Comparison of ENCODE assay signal across 26 mouse cellular contexts in genomic region chr13:73792176-73792575, GRCm38 (mm10). TPM values are rescaled to one million over a fixed set of nuclear protein-coding genes. Genes with fewer than 3 reads are reported as not detected.
A peak's percentile ranks its signal among the peaks of the same experiment; 100 is the strongest.
DNase-seq lines count a peak whose midpoint lies in the region; ATAC-seq and TF ChIP-seq lines count a peak whose summit lies in the region.
"Had no signal": no experiment of that assay in that cellular context is flagged by ENCODE, and none has a peak within 500 bp of the region (broad histone marks: within the 10 kb centered on the region; RNA-seq: fewer than 3 reads in every experiment).

No protein-coding gene starts in this region.

- intact Hi-C loops in heart, adult 2 months (cut with DNase I): no loop called here
- intact Hi-C loops in gastrocnemius, postnatal 36 days (cut with DNase I): no loop called here

- H3K36me3 ChIP-seq in heart, adult 2 months (ENCODE audit: control insufficient read depth, insufficient read depth, low read length): peaks cover 2% of the 10 kb centered on the region; the same call in 1 of the 2 replicates
- H3K36me3 ChIP-seq in heart, embryonic 12.5 days: peaks cover 96% of the 10 kb centered on the region
- H3K36me3 ChIP-seq in liver, embryonic 11.5 days (ENCODE audit: control insufficient read depth, insufficient read depth, low read length): peaks cover 37% of the 10 kb centered on the region
- H3K36me3 ChIP-seq in hindbrain, embryonic 16.5 days (ENCODE audit: control insufficient read depth, insufficient read depth, low read length): peaks cover 2% of the 10 kb centered on the region; the same call in 1 of the 2 replicates
- H3K36me3 ChIP-seq: hindbrain, embryonic 15.5 days had no signal

- no peak for ATAC-seq in heart, embryonic 12.5 days (ENCODE audit: insufficient number of reproducible peaks, low FRiP score)
- ATAC-seq in liver, embryonic 11.5 days (replicated peaks; ENCODE audit: low FRiP score): no peak
- no peak for ATAC-seq in hindbrain, embryonic 16.5 days
- ATAC-seq: forebrain, embryonic 15.5 days; intestine, embryonic 16.5 days; liver, embryonic 12.5 days; midbrain, embryonic 16.5 days had no signal

- no peaks in the 10 kb centered on the region for H3K27me3 ChIP-seq in heart, adult 2 months (ENCODE audit: control insufficient read depth, insufficient read depth, low read length)
- no peaks in the 10 kb centered on the region for H3K27me3 ChIP-seq in heart, embryonic 12.5 days (replicated peaks)
- H3K27me3 ChIP-seq in liver, embryonic 11.5 days (replicated peaks; ENCODE audit: control insufficient read depth, insufficient read depth, low read length): no peaks in the 10 kb centered on the region
- H3K27me3 ChIP-seq in hindbrain, embryonic 16.5 days (replicated peaks; ENCODE audit: control insufficient read depth, insufficient read depth, low read length): no peaks in the 10 kb centered on the region
- H3K27me3 ChIP-seq: embryonic facial prominence, embryonic 15.5 days; forebrain, embryonic 15.5 days; heart, embryonic 15.5 days; hindbrain, embryonic 15.5 days; limb, embryonic 12.5 days; liver, embryonic 12.5 days had no signal

- no peak for TF ChIP-seq POLR2A in heart, adult 2 months (IDR thresholded peaks at IDR 0.05; ENCODE audit: insufficient read depth, low read depth, low read length)

- no peaks in the 10 kb centered on the region for H3K79me2 ChIP-seq in heart, adult 2 months (replicated peaks; ENCODE audit: control insufficient read depth, insufficient read depth, low read length)

- 78% methylated on average over 4 of the region's 4 CpGs for WGBS in heart, adult 2 months
- WGBS in heart, embryonic 12.5 days: 92% methylated on average over 4 of the region's 4 CpGs
- WGBS in liver, embryonic 11.5 days: 95% methylated on average over 4 of the region's 4 CpGs
- 90% methylated on average over 4 of the region's 4 CpGs for WGBS in hindbrain, embryonic 16.5 days

- TF ChIP-seq CTCF in heart, adult 2 months (IDR thresholded peaks at IDR 0.05): no peak

- DNase-seq in adrenal gland, adult (ENCODE audit: inconsistent age in 2 of 2, low spot score in 1 of 2): peak; percentile 32 to 66
- no peak for DNase-seq in adrenal gland, adult 18-20 months (ENCODE audit: low spot score in 2 of 2)
- peak in 1 of 2 experiments; percentile 47 for DNase-seq in heart, adult 2 months
- DNase-seq in fibroblast of lung, adult 2 months (ENCODE audit: low read depth): peak; percentile 22
- DNase-seq in gastrocnemius, postnatal 36 days: peak; percentile 44 to 53
- DNase-seq in liver, embryonic 11.5 days (ENCODE audit: low spot score): no peak
- DNase-seq: cerebellum, adult 8-10 months; kidney, postnatal 25 days; layer of hippocampus, postnatal 36 days; lung, adult 18-20 months; lung, postnatal 10 days; thymus, postnatal 14 days had no signal

- H3K4me1 ChIP-seq in heart, adult 2 months (ENCODE audit: control insufficient read depth, insufficient read depth, low read length): no peaks in the 10 kb centered on the region
- H3K4me1 ChIP-seq in heart, embryonic 12.5 days (replicated peaks): no peaks in the 10 kb centered on the region
- H3K4me1 ChIP-seq in liver, embryonic 11.5 days (replicated peaks; ENCODE audit: control insufficient read depth, insufficient read depth, low read length): no peaks in the 10 kb centered on the region
- H3K4me1 ChIP-seq in hindbrain, embryonic 16.5 days (ENCODE audit: control insufficient read depth, insufficient read depth, low read depth, low read length): no peaks in the 10 kb centered on the region
- H3K4me1 ChIP-seq: embryonic facial prominence, embryonic 15.5 days; forebrain, embryonic 15.5 days; heart, embryonic 15.5 days; hindbrain, embryonic 15.5 days; limb, embryonic 12.5 days; liver, embryonic 12.5 days; midbrain, embryonic 10.5 days had no signal

- no peaks in the 10 kb centered on the region for H3K9me3 ChIP-seq in heart, embryonic 12.5 days (replicated peaks)
- H3K9me3 ChIP-seq in liver, embryonic 11.5 days (ENCODE audit: control insufficient read depth, low read length): no peaks in the 10 kb centered on the region
- H3K9me3 ChIP-seq in hindbrain, embryonic 16.5 days (ENCODE audit: control insufficient read depth, low read length): no peaks in the 10 kb centered on the region
- H3K9me3 ChIP-seq: embryonic facial prominence, embryonic 15.5 days; forebrain, embryonic 15.5 days; heart, embryonic 15.5 days; hindbrain, embryonic 15.5 days; limb, embryonic 12.5 days; liver, embryonic 12.5 days; midbrain, embryonic 10.5 days had no signal

- peak; percentile 30; the same call in 1 of the 2 replicates for TF ChIP-seq EP300 in heart, adult 2 months (IDR thresholded peaks at IDR 0.05; ENCODE audit: insufficient read depth, low read depth, low read length)

- H3K9ac ChIP-seq in heart, adult 2 months (ENCODE audit: low read depth, low read length): no peak overlapping the region
- H3K9ac ChIP-seq in heart, embryonic 12.5 days: no peak overlapping the region
- H3K9ac ChIP-seq in liver, embryonic 11.5 days (ENCODE audit: low read depth, low read length): no peak overlapping the region
- no peak overlapping the region for H3K9ac ChIP-seq in hindbrain, embryonic 16.5 days (ENCODE audit: low read depth, low read length)
- H3K9ac ChIP-seq: embryonic facial prominence, embryonic 15.5 days; forebrain, embryonic 15.5 days; heart, embryonic 15.5 days; hindbrain, embryonic 15.5 days; limb, embryonic 12.5 days; liver, embryonic 12.5 days had no signal

- no peak overlapping the region for H3K27ac ChIP-seq in heart, adult 2 months
- H3K27ac ChIP-seq in heart, embryonic 12.5 days (ENCODE audit: poor library complexity, severe bottlenecking): no peak overlapping the region
- H3K27ac ChIP-seq in liver, embryonic 11.5 days (ENCODE audit: low read depth, low read length): no peak overlapping the region
- H3K27ac ChIP-seq in hindbrain, embryonic 16.5 days (ENCODE audit: low read depth, low read length): no peak overlapping the region
- H3K27ac ChIP-seq: embryonic facial prominence, embryonic 15.5 days; forebrain, embryonic 15.5 days; heart, embryonic 15.5 days; hindbrain, embryonic 15.5 days; layer of hippocampus, adult 2 months; limb, embryonic 12.5 days; liver, embryonic 12.5 days; midbrain, embryonic 10.5 days had no signal

- H3K4me3 ChIP-seq in heart, adult 2 months: no peak overlapping the region
- no peak overlapping the region for H3K4me3 ChIP-seq in heart, embryonic 12.5 days
- H3K4me3 ChIP-seq in liver, embryonic 11.5 days (ENCODE audit: low read depth, low read length): no peak overlapping the region
- H3K4me3 ChIP-seq in hindbrain, embryonic 16.5 days (ENCODE audit: low read length): no peak overlapping the region
- H3K4me3 ChIP-seq: embryonic facial prominence, embryonic 15.5 days; forebrain, embryonic 15.5 days; heart, embryonic 15.5 days; hindbrain, embryonic 15.5 days; layer of hippocampus, adult 2 months; limb, embryonic 12.5 days; liver, embryonic 12.5 days; midbrain, embryonic 10.5 days had no signal

- H3K4me2 ChIP-seq in heart, embryonic 12.5 days: no peak overlapping the region
- no peak overlapping the region for H3K4me2 ChIP-seq in liver, embryonic 11.5 days
- no peak overlapping the region for H3K4me2 ChIP-seq in hindbrain, embryonic 16.5 days (ENCODE audit: low read length)
- H3K4me2 ChIP-seq: embryonic facial prominence, embryonic 15.5 days; forebrain, embryonic 15.5 days; heart, embryonic 15.5 days; hindbrain, embryonic 15.5 days; limb, embryonic 12.5 days; liver, embryonic 12.5 days had no signal

RNA-seq across cellular contexts. Expression of gene Nkd2, which starts 55.3 kb away (rescaled TPM):
- total RNA-seq in adrenal gland, adult 18-20 months (2021): 1 to 10 TPM; 1.4 to 1.8 TPM
- total RNA-seq in heart, adult 2 months (2021): 1 to 10 TPM; 1.2 to 2.3 TPM
- 1.9 and 2.3 TPM in 2 replicates for polyA plus RNA-seq in heart, adult 2 months (2012; rRNA removed)
- 4.9 and 5.5 TPM in 2 replicates for polyA plus RNA-seq in heart, embryonic 12.5 days (2016; fragmentation: Nextera tagmentation; extraction: Ambion mirVana)
- total RNA-seq in gastrocnemius, postnatal 36 days (2021): 1 to 10 TPM; 1.1 to 1.6 TPM
- polyA plus RNA-seq in liver, embryonic 11.5 days (2014; fragmentation: Nextera tagmentation; extraction: Ambion mirVana): 0.81 and 1.4 TPM in 2 replicates
- polyA plus RNA-seq in hindbrain, embryonic 16.5 days (2015; fragmentation: Nextera tagmentation; extraction: Ambion mirVana): 16.9 and 18.2 TPM in 2 replicates
- total RNA-seq: common myeloid progenitor, adult 5-6 weeks; hematopoietic stem cell, adult 5-6 weeks had no signal

RNA-seq across cellular contexts. Expression of gene Slc12a7, which starts 59.3 kb away (rescaled TPM):
- 10 to 100 TPM; 33.1 to 38.4 TPM for total RNA-seq in adrenal gland, adult 18-20 months (2021)
- total RNA-seq in heart, adult 2 months (2021): 100 to 1,000 TPM; 177 to 190 TPM
- 154 and 215 TPM in 2 replicates for polyA plus RNA-seq in heart, adult 2 months (2012; rRNA removed)
- 52.1 and 53.2 TPM in 2 replicates for polyA plus RNA-seq in heart, embryonic 12.5 days (2016; fragmentation: Nextera tagmentation; extraction: Ambion mirVana)
- 1 to 10 TPM; 4.3 to 5.5 TPM for total RNA-seq in gastrocnemius, postnatal 36 days (2021)
- polyA plus RNA-seq in liver, embryonic 11.5 days (2014; fragmentation: Nextera tagmentation; extraction: Ambion mirVana): 20.4 and 21.0 TPM in 2 replicates
- 7.7 and 10.2 TPM in 2 replicates for polyA plus RNA-seq in hindbrain, embryonic 16.5 days (2015; fragmentation: Nextera tagmentation; extraction: Ambion mirVana)

Comparison
In these comparisons a context has a peak if more than half of its experiments do, and no peak if none do; other contexts are left out.
1. DNase-seq: peak in adrenal gland, adult (2 of 2), fibroblast of lung, adult 2 months (single experiment) and gastrocnemius, postnatal 36 days (2 of 2); none in adrenal gland, adult 18-20 months (0 of 2) and liver, embryonic 11.5 days (single experiment).